Mouse (Mus musculus) heart, postnatal 0 days (tissue): Measurements from ENCODE around the gene 2310009B15Rik. TPM values are rescaled to one million over a fixed set of nuclear protein-coding genes. Genes with fewer than 3 reads are reported as not detected.
"Not testable (repeated sequence)": the region's sequence is repeated elsewhere in the genome, so short reads cannot be mapped to it uniquely, and the experiment has no call there.

Experiments
- ATAC-seq: fragments of 200-750 bp; cut with Nextera tagmentation; 2 replicates; pipeline ENCODE4 v1.8.0; 2017; ENCODE audit warnings: low read depth, moderate number of reproducible peaks, moderate library complexity; ENCODE audit not compliant: insufficient read depth
- DNase-seq: peaks from one replicate; pipeline ENCODE4 v3.0.0-alpha.2; 2016; ENCODE audit warnings: low spot score
- H3K27ac ChIP-seq: fragments of 300-500 bp; sonication (generic); 2 replicates; pipeline ENCODE4 v1.5.1; 2014; ENCODE audit warnings: low read depth, mild to moderate bottlenecking
- H3K27me3 ChIP-seq: fragments of 300-500 bp; sonication (generic); 2 replicates; pipeline ENCODE4 v1.6.1; 2014; ENCODE audit warnings: low read length, mixed read lengths; ENCODE audit not compliant: control insufficient read depth, insufficient read depth
- H3K36me3 ChIP-seq: fragments of 300-500 bp; sonication (generic); replicated peaks from 2 replicates; pipeline ENCODE4 v1.6.1; 2014; ENCODE audit warnings: low read length, mixed read lengths; ENCODE audit not compliant: control insufficient read depth, insufficient read depth
- H3K4me1 ChIP-seq: fragments of 300-500 bp; sonication (generic); 2 replicates; pipeline ENCODE4 v1.6.1; 2014; ENCODE audit warnings: antibody characterized with exemption; ENCODE audit not compliant: control insufficient read depth, insufficient read depth
- H3K4me2 ChIP-seq: fragments of 300-500 bp; sonication (generic); 2 replicates; pipeline ENCODE4 v1.6.1; 2014; ENCODE audit warnings: low read depth, mild to moderate bottlenecking, low read length, moderate library complexity
- H3K4me3 ChIP-seq: fragments of 300-500 bp; sonication (generic); 2 replicates; pipeline ENCODE4 v1.5.1; 2014; ENCODE audit warnings: low read depth, low read length
- H3K9ac ChIP-seq: fragments of 300-500 bp; sonication (generic); replicated peaks from 2 replicates; pipeline ENCODE4 v1.6.1; 2014; ENCODE audit warnings: low read depth, low read length, mixed read lengths
- H3K9me3 ChIP-seq: fragments of 300-500 bp; sonication (generic); replicated peaks from 2 replicates; pipeline ENCODE4 v1.6.1; 2016; ENCODE audit warnings: low read length; ENCODE audit not compliant: control insufficient read depth
- CTCF ChIP-seq: IDR thresholded peaks from 2 replicates; pipeline ENCODE4 v1.5.1; 2016; ENCODE audit warnings: antibody characterized with exemption, control low read depth, low read depth
- EP300 ChIP-seq: IDR thresholded peaks from 2 replicates; pipeline ENCODE4 v1.6.1; 2016; ENCODE audit warnings: antibody characterized with exemption, low read depth
- WGBS: fragments of 180-500 bp; shearing (Covaris S2); extraction: QIAGEN DNeasy Blood & Tissue Kit; methylation state at CpG from one replicate; pipeline ENCODE4 v1.1.7; 2014; 5-methylcytosine and 5-hydroxymethylcytosine counted together
- polyA plus RNA-seq: library from polyadenylated mRNA; unstranded; fragments of >200 nt; fragmentation: Nextera tagmentation; extraction: Ambion mirVana; gene quantifications from 2 replicates; pipeline ENCODE4 v1.2.1, GENCODE M21; 2015
- total RNA-seq: library from RNA; depleted of rRNA; stranded (reverse); fragments of >200 nt; gene quantifications from 2 replicates; pipeline ENCODE4 v1.2.3, GENCODE M21; 2014; ENCODE audit warnings: low replicate concordance; rRNA removed

The 2310009B15Rik gene
- total RNA-seq = 30.8 and 43.9 TPM in 2 replicates
- polyA plus RNA-seq = 42.7 and 48.2 TPM in 2 replicates

- not testable (repeated sequence) for H3K36me3 ChIP-seq, H3K9me3 ChIP-seq, H3K27me3 ChIP-seq, H3K4me1 ChIP-seq
- Histone ChIP-seq H3K4me2 (peak within 1 kb of the TSS; percentile 46), H3K9ac (peak within 1 kb of the TSS; percentile 50), H3K4me3 (peak within 1 kb of the TSS; percentile 57), H3K27ac (peak within 1 kb of the TSS; percentile 92)
- peak; percentile 99 for ATAC-seq
- under 1% methylated on average over 30 of the region's 79 CpGs for WGBS
- DNase-seq = peak; percentile 68
Observed at GRCm38 (mm10) chr1:138856101-138856950, at the start of gene 2310009B15Rik. Gene 2310009B15Rik, minus strand, starts transcription at chr1:138856852.

GRCm38 (mm10) chr1:138906256-138906655 is 49.6 kb upstream of the 2310009B15Rik start:
- peak; percentile 47 for ATAC-seq
- no peaks in the 10 kb centered on the region for H3K36me3 ChIP-seq
- no peak overlapping the region for H3K9ac ChIP-seq
- peak overlapping the region; percentile 32; the same call in 1 of the 2 replicates for H3K4me2 ChIP-seq
- peak; percentile 23 for DNase-seq
- no peaks in the 10 kb centered on the region for H3K27me3 ChIP-seq
- 24% methylated on average over 3 of the region's 3 CpGs for WGBS
- H3K4me1 ChIP-seq = peaks cover 14% of the 10 kb centered on the region
- H3K4me3 ChIP-seq = no peak overlapping the region
- TF ChIP-seq EP300 (no peak), CTCF (no peak)
- no peaks in the 10 kb centered on the region for H3K9me3 ChIP-seq
- peak overlapping the region; percentile 38 for H3K27ac ChIP-seq

GRCm38 (mm10) chr1:138905092-138905765 is 48.6 kb upstream of the 2310009B15Rik start:
- WGBS = 88% methylated on average over 3 of the region's 3 CpGs
- Histone ChIP-seq H3K27ac (no peak overlapping the region), H3K9ac (no peak overlapping the region), H3K36me3 (no peaks in the 10 kb centered on the region), H3K4me3 (no peak overlapping the region), H3K27me3 (no peaks in the 10 kb centered on the region), H3K4me1 (peaks cover 14% of the 10 kb centered on the region), H3K4me2 (no peak overlapping the region), H3K9me3 (no peaks in the 10 kb centered on the region)
- ATAC-seq (no peak), DNase-seq (no peak)
- TF ChIP-seq EP300 = no peak
- TF ChIP-seq CTCF = no peak

- Histone ChIP-seq H3K4me1 (peaks cover 11% of the 10 kb centered on the region), H3K9me3 (no peaks in the 10 kb centered on the region), H3K27me3 (no peaks in the 10 kb centered on the region), H3K36me3 (no peaks in the 10 kb centered on the region), H3K4me3 (no peak overlapping the region), H3K27ac (no peak overlapping the region), H3K4me2 (no peak overlapping the region), H3K9ac (no peak overlapping the region)
- no peak for TF ChIP-seq CTCF
- no peak for TF ChIP-seq EP300
- 89% methylated on average over 5 of the region's 5 CpGs for WGBS
- DNase-seq = no peak
- no peak for ATAC-seq
Observed at GRCm38 (mm10) chr1:138903894-138904293, 47.2 kb upstream of the 2310009B15Rik start.

GRCm38 (mm10) chr1:138901431-138902117 is 44.9 kb upstream of the 2310009B15Rik start:
- Histone ChIP-seq H3K27ac (no peak overlapping the region), H3K36me3 (no peaks in the 10 kb centered on the region), H3K9ac (no peak overlapping the region), H3K4me3 (no peak overlapping the region), H3K4me1 (peaks cover 11% of the 10 kb centered on the region), H3K9me3 (no peaks in the 10 kb centered on the region), H3K27me3 (no peaks in the 10 kb centered on the region), H3K4me2 (no peak overlapping the region)
- TF ChIP-seq CTCF = no peak
- TF ChIP-seq EP300 = no peak
- no peak for ATAC-seq
- WGBS = 89% methylated on average over 16 of the region's 16 CpGs
- no peak for DNase-seq
